Mouse (Mus musculus) heart, embryonic 11.5 days (tissue): Measurements from ENCODE around the gene Ccdc163. TPM values are rescaled to one million over a fixed set of nuclear protein-coding genes. Genes with fewer than 3 reads are reported as not detected.

Experiments used
- ATAC-seq: fragments of 200-750 bp; cut with Nextera tagmentation; replicated peaks from 2 replicates; pipeline ENCODE4 v1.8.0; 2017; ENCODE audit warnings: moderate library complexity; ENCODE audit not compliant: insufficient number of reproducible peaks, low FRiP score, low TSS enrichment
- H3K27ac ChIP-seq: fragments of 300-500 bp; sonication (generic); 2 replicates; pipeline ENCODE4 v1.5.1; 2014; ENCODE audit warnings: mild to moderate bottlenecking, low read depth, low read length
- H3K27me3 ChIP-seq: fragments of 300-500 bp; sonication (generic); 2 replicates; pipeline ENCODE4 v1.6.1; 2014; ENCODE audit warnings: mild to moderate bottlenecking, low read length, mixed read lengths; ENCODE audit not compliant: control insufficient read depth, insufficient read depth
- H3K36me3 ChIP-seq: fragments of 300-500 bp; sonication (generic); 2 replicates; pipeline ENCODE4 v1.6.1; 2014; ENCODE audit warnings: mild to moderate bottlenecking, low read length, moderate library complexity, mixed read lengths; ENCODE audit not compliant: control insufficient read depth, insufficient read depth
- H3K4me1 ChIP-seq: fragments of 300-500 bp; sonication (generic); 2 replicates; pipeline ENCODE4 v1.6.1; 2014; ENCODE audit warnings: low read length; ENCODE audit not compliant: control insufficient read depth, insufficient read depth
- H3K4me2 ChIP-seq: fragments of 300-500 bp; sonication (generic); 2 replicates; pipeline ENCODE4 v1.6.1; 2014; ENCODE audit warnings: mild to moderate bottlenecking, moderate library complexity
- H3K4me3 ChIP-seq: fragments of 300-500 bp; sonication (generic); 2 replicates; pipeline ENCODE4 v1.5.1; 2014; ENCODE audit warnings: low read depth, low read length
- H3K9ac ChIP-seq: fragments of 300-500 bp; sonication (generic); 2 replicates; pipeline ENCODE4 v1.6.1; 2014; ENCODE audit warnings: mild to moderate bottlenecking, low read depth, low read length, moderate library complexity
- H3K9me3 ChIP-seq: fragments of 300-500 bp; sonication (generic); replicated peaks from 2 replicates; pipeline ENCODE4 v1.6.1; 2016; ENCODE audit warnings: low read length; ENCODE audit not compliant: control insufficient read depth
- WGBS: fragments of 180-500 bp; shearing (Covaris S2); extraction: QIAGEN DNeasy Blood & Tissue Kit; methylation state at CpG from one replicate; pipeline ENCODE4 v1.1.7; 2014; ENCODE audit not compliant: insufficient replicate concordance; 5-methylcytosine and 5-hydroxymethylcytosine counted together
- polyA plus RNA-seq: library from polyadenylated mRNA; unstranded; fragments of >200 nt; fragmentation: Nextera tagmentation; extraction: Ambion mirVana; gene quantifications from 2 replicates; pipeline ENCODE4 v1.2.1, GENCODE M21; 2014

The Ccdc163 gene
- polyA plus RNA-seq, 1 experiment from 2014 or later: 21.0 TPM

DNA sequence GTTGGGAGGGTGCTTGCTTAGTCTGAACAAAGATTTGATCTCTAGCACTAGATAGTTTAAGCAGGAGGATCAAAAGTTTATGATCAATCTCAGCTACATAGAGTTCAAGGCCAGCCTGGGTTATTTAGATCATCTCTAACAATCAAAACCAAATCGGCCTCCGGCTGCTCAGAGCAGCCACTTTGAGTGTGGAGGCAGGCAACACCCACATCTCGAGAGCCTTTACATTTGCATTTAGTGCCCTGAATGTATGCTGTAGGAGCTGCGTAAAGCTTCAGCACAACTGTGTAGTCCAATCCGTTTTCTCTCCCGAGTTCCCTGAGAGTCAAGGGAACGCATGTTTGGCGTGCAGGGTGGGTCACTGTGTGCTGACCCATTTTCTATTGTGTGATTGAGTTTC, 84.1 kb downstream of the Ccdc163 start:
- Histone ChIP-seq H3K4me3 (no peak overlapping the region), H3K4me1 (peaks cover 9% of the 10 kb centered on the region; the same call in 1 of the 2 replicates), H3K9ac (no peak overlapping the region), H3K9me3 (no peaks in the 10 kb centered on the region), H3K27me3 (no peaks in the 10 kb centered on the region), H3K36me3 (no peaks in the 10 kb centered on the region), H3K27ac (no peak overlapping the region), H3K4me2 (no peak overlapping the region)
- 80% methylated on average over 8 of the region's 8 CpGs for WGBS
- ATAC-seq: no peak

DNA sequence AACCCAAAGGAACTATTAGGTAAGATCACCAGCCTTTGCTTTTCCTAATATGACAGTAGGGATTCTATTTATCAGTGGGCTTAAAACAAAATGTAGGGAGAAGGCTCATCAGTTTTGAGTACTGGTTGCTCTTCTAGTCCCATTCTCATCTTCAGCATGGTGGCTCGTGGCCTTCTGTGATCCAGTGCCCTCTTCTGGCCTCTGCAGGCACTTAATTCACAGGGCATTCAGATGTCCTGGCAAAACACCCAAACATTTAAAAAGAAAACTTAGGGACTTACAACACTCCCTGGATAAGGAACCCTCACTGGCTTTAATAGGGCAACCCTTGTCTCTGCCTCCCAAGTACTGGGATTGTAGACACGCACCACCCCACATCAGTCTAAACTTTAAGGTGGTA, 86.0 kb downstream of the Ccdc163 start:
- H3K4me1 ChIP-seq: peaks cover 9% of the 10 kb centered on the region; the same call in 1 of the 2 replicates
- WGBS: 76% methylated on average over 2 of the region's 2 CpGs
- H3K9ac ChIP-seq: no peak overlapping the region
- ATAC-seq: no peak
- no peaks in the 10 kb centered on the region for H3K9me3 ChIP-seq
- no peaks in the 10 kb centered on the region for H3K27me3 ChIP-seq
- no peak overlapping the region for H3K4me2 ChIP-seq
- no peak overlapping the region for H3K4me3 ChIP-seq
- H3K36me3 ChIP-seq: no peaks in the 10 kb centered on the region
- H3K27ac ChIP-seq: no peak overlapping the region

DNA sequence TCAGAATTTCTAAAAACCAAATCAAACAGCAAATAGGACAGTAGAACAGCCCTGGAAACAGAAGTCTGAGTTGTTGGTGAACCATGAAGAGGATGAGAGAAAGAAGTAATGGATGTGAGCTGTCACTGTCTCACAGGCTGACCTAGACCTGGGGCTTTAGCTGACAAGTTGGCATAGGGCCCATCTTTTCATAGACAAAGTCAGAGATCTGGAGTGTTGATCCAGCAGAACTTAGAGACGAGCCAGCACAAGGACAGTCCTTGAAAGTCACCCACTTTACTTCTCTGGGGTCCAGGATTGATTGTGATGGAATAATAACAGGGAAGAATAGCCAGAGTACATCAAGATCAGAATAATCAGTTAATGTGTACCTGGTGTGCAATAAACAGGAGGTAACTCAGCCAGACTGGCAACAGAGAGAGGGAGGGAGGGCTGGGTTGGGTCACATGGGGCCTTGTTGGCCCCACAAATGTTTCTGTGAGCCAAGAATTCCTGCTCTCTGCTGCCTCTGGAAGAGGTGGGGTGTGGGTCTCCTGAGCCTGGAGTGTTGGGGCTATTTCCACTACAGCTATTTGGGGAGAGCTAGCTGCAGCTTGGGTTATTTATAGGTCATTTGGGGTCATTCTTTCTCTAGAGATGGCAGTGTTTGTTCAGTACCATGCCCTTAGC, 88.3 kb downstream of the Ccdc163 start:
- no peaks in the 10 kb centered on the region for H3K9me3 ChIP-seq
- ATAC-seq: 0 out of 2 replicates have a peak, but pooled peaks have one; percentile 31
- H3K27ac ChIP-seq: 0 out of 2 replicates have a peak overlapping the region, but pooled peaks have one; percentile 51
- WGBS: 56% methylated on average over 1 of the region's 1 CpGs
- H3K36me3 ChIP-seq: no peaks in the 10 kb centered on the region
- H3K4me1 ChIP-seq: peaks cover 9% of the 10 kb centered on the region; the same call in 1 of the 2 replicates
- H3K9ac ChIP-seq: no peak overlapping the region
- H3K27me3 ChIP-seq: no peaks in the 10 kb centered on the region
- H3K4me2 ChIP-seq: no peak overlapping the region
- H3K4me3 ChIP-seq: no peak overlapping the region

DNA sequence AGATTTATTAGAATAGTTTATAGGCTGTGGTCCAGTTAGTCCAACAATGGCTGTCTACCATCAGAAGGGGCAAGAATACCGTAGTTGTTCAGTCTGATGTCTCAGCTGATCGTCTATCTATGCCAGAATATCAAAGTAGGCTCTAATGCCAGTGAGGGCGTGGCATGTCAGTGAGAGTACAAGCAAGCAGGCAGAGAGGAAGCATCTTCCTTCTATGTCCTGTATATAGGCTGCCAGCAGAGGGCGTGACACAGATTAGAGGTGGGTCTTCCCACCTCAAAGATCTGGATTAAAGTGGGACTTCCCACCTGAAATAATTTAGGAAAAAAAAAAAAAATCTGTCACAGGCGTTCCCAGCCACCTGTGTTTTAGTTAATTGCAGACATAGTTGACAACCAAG, 91.6 kb downstream of the Ccdc163 start:
- Histone ChIP-seq H3K4me3 (no peak overlapping the region), H3K36me3 (peaks cover 9% of the 10 kb centered on the region), H3K9me3 (no peaks in the 10 kb centered on the region), H3K9ac (no peak overlapping the region), H3K4me2 (no peak overlapping the region), H3K4me1 (peaks cover 9% of the 10 kb centered on the region; the same call in 1 of the 2 replicates), H3K27ac (no peak overlapping the region), H3K27me3 (no peaks in the 10 kb centered on the region)
- no peak for ATAC-seq
- WGBS: 37% methylated on average over 5 of the region's 5 CpGs

Other genes with a start within 250 kb of the Ccdc163 start
- 23.4 and 28.2 TPM in 2 replicates for gene Mast2, start 244.3 kb upstream of the Ccdc163 start, polyA plus RNA-seq
- 4.6 and 7.8 TPM in 2 replicates for gene Ipp, start 201.0 kb upstream of the Ccdc163 start, polyA plus RNA-seq
- 26.4 and 33.3 TPM in 2 replicates for gene Tmem69, start 152.6 kb upstream of the Ccdc163 start, polyA plus RNA-seq
- gene Gpbp1l1, start 150.9 kb upstream of the Ccdc163 start, polyA plus RNA-seq: 37.3 and 38.8 TPM in 2 replicates
- gene Ccdc17, start 111.9 kb upstream of the Ccdc163 start, polyA plus RNA-seq: 2.3 and 3.3 TPM in 2 replicates
- 135 TPM in 2 replicates for gene Nasp, start 80.6 kb upstream of the Ccdc163 start, polyA plus RNA-seq
- gene Akr1a1, start 56.8 kb upstream of the Ccdc163 start, polyA plus RNA-seq: 645 and 676 TPM in 2 replicates
- gene Prdx1, start 23.0 kb upstream of the Ccdc163 start, polyA plus RNA-seq: 1,014 and 1,024 TPM in 2 replicates
- 25.5 and 29.1 TPM in 2 replicates for gene Mmachc, start 103 bp upstream of the Ccdc163 start, polyA plus RNA-seq
- gene Tesk2, start 12.4 kb downstream of the Ccdc163 start, polyA plus RNA-seq: 3.2 and 4.6 TPM in 2 replicates
- gene Toe1, start 99.1 kb downstream of the Ccdc163 start, polyA plus RNA-seq: 21.5 and 25.1 TPM in 2 replicates
- 10.9 and 12.0 TPM in 2 replicates for gene Mutyh, start 99.2 kb downstream of the Ccdc163 start, polyA plus RNA-seq
- gene Hpdl, start 113.2 kb downstream of the Ccdc163 start, polyA plus RNA-seq: 0.84 and 1.1 TPM in 2 replicates
- 0.86 and 1.2 TPM in 2 replicates for gene Zswim5, start 168.9 kb downstream of the Ccdc163 start, polyA plus RNA-seq